Mouse (Mus musculus) midbrain, embryonic 12.5 days (tissue): Measurements from ENCODE around the gene Myf5. TPM values are rescaled to one million over a fixed set of nuclear protein-coding genes. Genes with fewer than 3 reads are reported as not detected.

Source experiments
- ATAC-seq: fragments of 200-750 bp; cut with Nextera tagmentation; 2 replicates; pipeline ENCODE4 v1.8.0; 2017; ENCODE audit warnings: low read depth, moderate TSS enrichment, moderate library complexity; ENCODE audit not compliant: low FRiP score
- H3K27ac ChIP-seq: fragments of 300-500 bp; sonication (generic); replicated peaks from 2 replicates; pipeline ENCODE4 v1.5.1; 2016; ENCODE audit warnings: mild to moderate bottlenecking
- H3K27me3 ChIP-seq: fragments of 300-500 bp; sonication (generic); 2 replicates; pipeline ENCODE4 v1.6.1; 2016; ENCODE audit warnings: mild to moderate bottlenecking
- H3K36me3 ChIP-seq: fragments of 300-500 bp; sonication (generic); 2 replicates; pipeline ENCODE4 v1.6.1; 2016
- H3K4me1 ChIP-seq: fragments of 300-500 bp; sonication (generic); 2 replicates; pipeline ENCODE4 v1.6.1; 2016
- H3K4me2 ChIP-seq: fragments of 300-500 bp; sonication (generic); replicated peaks from 2 replicates; pipeline ENCODE4 v1.6.1; 2016; ENCODE audit warnings: mild to moderate bottlenecking, moderate library complexity
- H3K4me3 ChIP-seq: fragments of 300-500 bp; sonication (generic); 2 replicates; pipeline ENCODE4 v1.5.1; 2016; ENCODE audit warnings: mild to moderate bottlenecking
- H3K9ac ChIP-seq: fragments of 300-500 bp; sonication (generic); replicated peaks from 2 replicates; pipeline ENCODE4 v1.6.1; 2016; ENCODE audit warnings: mild to moderate bottlenecking, moderate library complexity
- H3K9me3 ChIP-seq: fragments of 300-500 bp; sonication (generic); 2 replicates; pipeline ENCODE4 v1.6.1; 2016; ENCODE audit warnings: mild to moderate bottlenecking
- WGBS: fragments of 180-500 bp; shearing (Covaris S2); methylation state at CpG from one replicate; pipeline ENCODE4 v1.1.7; 2016; 5-methylcytosine and 5-hydroxymethylcytosine counted together
- polyA plus RNA-seq: library from polyadenylated mRNA; unstranded; fragments of >200 nt; fragmentation: Nextera tagmentation; extraction: Ambion mirVana; gene quantifications from 2 replicates; pipeline ENCODE4 v1.2.1, GENCODE M21; 2016

Gene Myf5
- polyA plus RNA-seq, 1 experiment from 2014 or later = not detected

GRCm38 (mm10) chr10:107492867-107493579 lies 7.1 kb upstream of the Myf5 start:
- no peak overlapping the region for H3K9ac ChIP-seq
- H3K36me3 ChIP-seq = no peaks in the 10 kb centered on the region
- H3K4me1 ChIP-seq = peaks cover 11% of the 10 kb centered on the region
- peak overlapping the region; percentile 25 for H3K4me3 ChIP-seq
- peak overlapping the region; percentile 47 for H3K4me2 ChIP-seq
- peaks cover 13% of the 10 kb centered on the region; the same call in 1 of the 2 replicates for H3K27me3 ChIP-seq
- peak; percentile 53 for ATAC-seq
- H3K27ac ChIP-seq = no peak overlapping the region
- WGBS = 41% methylated on average over 18 of the region's 18 CpGs
- H3K9me3 ChIP-seq = no peaks in the 10 kb centered on the region

GRCm38 (mm10) chr10:107488654-107489315 lies 2.9 kb upstream of the Myf5 start:
- Histone ChIP-seq H3K4me2 (no peak overlapping the region; the same call in 1 of the 2 replicates), H3K36me3 (no peaks in the 10 kb centered on the region), H3K9ac (no peak overlapping the region), H3K27me3 (peaks cover 3% of the 10 kb centered on the region; the same call in 1 of the 2 replicates), H3K4me3 (no peak overlapping the region), H3K9me3 (no peaks in the 10 kb centered on the region), H3K27ac (no peak overlapping the region), H3K4me1 (peaks cover 8% of the 10 kb centered on the region)
- ATAC-seq = peak; percentile 8; the same call in 1 of the 2 replicates
- 30% methylated on average over 12 of the region's 12 CpGs for WGBS

- H3K27ac ChIP-seq = no peak overlapping the region
- H3K4me2 ChIP-seq = no peak overlapping the region
- H3K4me3 ChIP-seq = no peak overlapping the region
- H3K36me3 ChIP-seq = no peaks in the 10 kb centered on the region
- H3K9me3 ChIP-seq = no peaks in the 10 kb centered on the region
- no peaks in the 10 kb centered on the region for H3K27me3 ChIP-seq
- 76% methylated on average over 12 of the region's 12 CpGs for WGBS
- H3K4me1 ChIP-seq = no peaks in the 10 kb centered on the region; the same call in 1 of the 2 replicates
- no peak for ATAC-seq
- no peak overlapping the region for H3K9ac ChIP-seq
Observed at GRCm38 (mm10) chr10:107486770-107487169, 836 bp upstream of the Myf5 start.

GRCm38 (mm10) chr10:107484050-107484449 lies 1.9 kb downstream of the Myf5 start:
- H3K9me3 ChIP-seq = no peaks in the 10 kb centered on the region
- H3K27ac ChIP-seq = no peak overlapping the region
- no peaks in the 10 kb centered on the region for H3K36me3 ChIP-seq
- no peak for ATAC-seq
- no peak overlapping the region for H3K4me3 ChIP-seq
- 74% methylated on average over 10 of the region's 10 CpGs for WGBS
- no peaks in the 10 kb centered on the region for H3K27me3 ChIP-seq
- H3K4me1 ChIP-seq = no peaks in the 10 kb centered on the region; the same call in 1 of the 2 replicates
- no peak overlapping the region for H3K9ac ChIP-seq
- no peak overlapping the region for H3K4me2 ChIP-seq

- Histone ChIP-seq H3K27ac (no peak overlapping the region), H3K27me3 (no peaks in the 10 kb centered on the region), H3K4me1 (no peaks in the 10 kb centered on the region), H3K9me3 (no peaks in the 10 kb centered on the region), H3K4me2 (no peak overlapping the region), H3K9ac (no peak overlapping the region), H3K36me3 (no peaks in the 10 kb centered on the region), H3K4me3 (no peak overlapping the region)
- no peak for ATAC-seq
- 43% methylated on average over 2 of the region's 2 CpGs for WGBS
Observed at GRCm38 (mm10) chr10:107473497-107473896, 12.4 kb downstream of the Myf5 start.

GRCm38 (mm10) chr10:107471712-107472111 lies 14.2 kb downstream of the Myf5 start:
- no peak overlapping the region for H3K4me3 ChIP-seq
- no peaks in the 10 kb centered on the region for H3K27me3 ChIP-seq
- peak; percentile 23; the same call in 1 of the 2 replicates for ATAC-seq
- H3K9me3 ChIP-seq = no peaks in the 10 kb centered on the region
- no peak overlapping the region for H3K9ac ChIP-seq
- WGBS = 65% methylated on average over 5 of the region's 5 CpGs
- H3K27ac ChIP-seq = no peak overlapping the region
- H3K4me2 ChIP-seq = no peak overlapping the region
- no peaks in the 10 kb centered on the region for H3K36me3 ChIP-seq
- no peaks in the 10 kb centered on the region for H3K4me1 ChIP-seq

GRCm38 (mm10) chr10:107467819-107468218 lies 18.1 kb downstream of the Myf5 start:
- no peak overlapping the region for H3K4me2 ChIP-seq
- H3K4me1 ChIP-seq = no peaks in the 10 kb centered on the region
- no peak for ATAC-seq
- no peak overlapping the region for H3K4me3 ChIP-seq
- no peak overlapping the region for H3K27ac ChIP-seq
- H3K27me3 ChIP-seq = no peaks in the 10 kb centered on the region
- no peaks in the 10 kb centered on the region for H3K9me3 ChIP-seq
- WGBS = 86% methylated on average over 7 of the region's 7 CpGs
- H3K9ac ChIP-seq = no peak overlapping the region
- no peaks in the 10 kb centered on the region for H3K36me3 ChIP-seq

- H3K27me3 ChIP-seq = no peaks in the 10 kb centered on the region
- H3K4me1 ChIP-seq = no peaks in the 10 kb centered on the region
- no peaks in the 10 kb centered on the region for H3K36me3 ChIP-seq
- no peak overlapping the region for H3K9ac ChIP-seq
- no peak overlapping the region for H3K27ac ChIP-seq
- H3K4me3 ChIP-seq = no peak overlapping the region
- ATAC-seq = no peak
- H3K4me2 ChIP-seq = no peak overlapping the region
- 88% methylated on average over 5 of the region's 5 CpGs for WGBS
- no peaks in the 10 kb centered on the region for H3K9me3 ChIP-seq
Observed at GRCm38 (mm10) chr10:107449496-107450330, 36.2 kb downstream of the Myf5 start.

GRCm38 (mm10) chr10:107442781-107443180 lies 43.2 kb downstream of the Myf5 start:
- Histone ChIP-seq H3K9ac (no peak overlapping the region), H3K4me2 (no peak overlapping the region), H3K27me3 (no peaks in the 10 kb centered on the region), H3K36me3 (no peaks in the 10 kb centered on the region), H3K9me3 (no peaks in the 10 kb centered on the region), H3K4me3 (no peak overlapping the region), H3K4me1 (no peaks in the 10 kb centered on the region), H3K27ac (no peak overlapping the region)
- 7% methylated on average over 4 of the region's 4 CpGs for WGBS
- ATAC-seq = no peak

GRCm38 (mm10) chr10:107436967-107437366 lies 49.0 kb downstream of the Myf5 start:
- Histone ChIP-seq H3K27me3 (no peaks in the 10 kb centered on the region), H3K36me3 (no peaks in the 10 kb centered on the region), H3K9ac (no peak overlapping the region), H3K27ac (no peak overlapping the region), H3K4me1 (no peaks in the 10 kb centered on the region), H3K4me2 (no peak overlapping the region), H3K4me3 (no peak overlapping the region), H3K9me3 (no peaks in the 10 kb centered on the region)
- WGBS = 64% methylated on average over 5 of the region's 5 CpGs
- ATAC-seq = 0 out of 2 replicates have a peak, but pooled peaks have one; percentile 16
